In the genomic region with DNA sequence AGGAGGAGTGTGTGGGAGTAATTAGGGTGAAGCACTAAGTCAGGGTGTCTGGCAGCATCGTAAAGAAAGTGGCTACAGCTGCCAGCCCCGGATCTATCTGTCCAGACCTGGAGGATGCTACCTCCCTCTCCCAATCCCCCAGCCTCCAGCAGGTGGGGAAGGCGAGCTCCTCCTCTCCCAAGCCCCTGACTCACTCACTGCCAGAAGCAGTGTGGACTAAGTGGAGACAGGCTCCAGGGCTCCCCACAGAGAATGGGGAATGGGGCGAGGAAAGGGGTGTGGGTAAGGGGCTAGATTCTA, we compare ENCODE assay signal across 9 mouse cellular contexts. TPM values are rescaled to one million over a fixed set of nuclear protein-coding genes. Genes with fewer than 3 reads are reported as not detected.
DNase-seq lines count a peak whose midpoint lies in the region; ATAC-seq and TF ChIP-seq lines count a peak whose summit lies in the region.
"Had no signal": no experiment of that assay in that cellular context is flagged by ENCODE, and none has a peak within 500 bp of the region (broad histone marks: within the 10 kb centered on the region; RNA-seq: fewer than 3 reads in every experiment).

No protein-coding gene starts in this region.

- WGBS in kidney, postnatal 0 days = 31% methylated on average over 4 of the region's 4 CpGs
- 4% methylated on average over 4 of the region's 4 CpGs for WGBS in forebrain, embryonic 14.5 days
- 17% methylated on average over 4 of the region's 4 CpGs for WGBS in limb, embryonic 14.5 days

- H3K27me3 ChIP-seq in kidney, postnatal 0 days (ENCODE audit: insufficient read depth, low read length) = no peaks in the 10 kb centered on the region
- no peaks in the 10 kb centered on the region for H3K27me3 ChIP-seq in forebrain, embryonic 14.5 days (replicated peaks; ENCODE audit: control insufficient read depth, insufficient read depth, low read length)
- H3K27me3 ChIP-seq in limb, embryonic 14.5 days (ENCODE audit: control insufficient read depth, insufficient read depth, low read length) = no peaks in the 10 kb centered on the region

- TF ChIP-seq CTCF in kidney, postnatal 0 days (IDR thresholded peaks at IDR 0.05; ENCODE audit: low read depth) = peak; percentile 25; the same call in 1 of the 2 replicates

- no peak for TF ChIP-seq POLR2A in limb, embryonic 14.5 days (IDR thresholded peaks at IDR 0.05; ENCODE audit: borderline replicate concordance, extremely low read depth, insufficient read depth, insufficient read length)

- peak; percentile 14; the same call in 1 of the 2 replicates for ATAC-seq in kidney, postnatal 0 days (replicated peaks; ENCODE audit: low FRiP score, low read depth)
- ATAC-seq in forebrain, embryonic 14.5 days = no peak
- ATAC-seq in limb, embryonic 14.5 days (ENCODE audit: low FRiP score, low read depth) = no peak
- ATAC-seq in erythroblast, adult 5-6 weeks (replicated peaks; ENCODE audit: low FRiP score, poor library complexity, severe bottlenecking) = no peak

- DNase-seq in kidney, postnatal 0 days (ENCODE audit: low spot score) = peak; percentile 66
- no peak for DNase-seq in kidney, adult 9 months
- DNase-seq in forebrain, embryonic 14.5 days (ENCODE audit: low spot score) = peak; percentile 46
- no peak for DNase-seq in limb, embryonic 14.5 days (ENCODE audit: low spot score)
- DNase-seq in retina, embryonic 14.5 days (ENCODE audit: low spot score) = peak; percentile 47
- DNase-seq in urinary bladder, adult 2 months (ENCODE audit: low spot score) = no peak
- DNase-seq in cerebellum, postnatal 36 days = no peak

- H3K4me2 ChIP-seq in kidney, postnatal 0 days (ENCODE audit: low read length) = peak overlapping the region; percentile 80; the same call in 1 of the 2 replicates
- peak overlapping the region; percentile 82 for H3K4me2 ChIP-seq in forebrain, embryonic 14.5 days (ENCODE audit: low read length)
- H3K4me2 ChIP-seq in limb, embryonic 14.5 days (replicated peaks; ENCODE audit: low read depth, low read length, severe bottlenecking) = peak overlapping the region; percentile 90

- no peaks in the 10 kb centered on the region for H3K36me3 ChIP-seq in kidney, postnatal 0 days (ENCODE audit: insufficient read depth, low read length)
- H3K36me3 ChIP-seq in forebrain, embryonic 14.5 days (ENCODE audit: control insufficient read depth, insufficient read depth, low read length) = peaks cover 21% of the 10 kb centered on the region
- H3K36me3 ChIP-seq in limb, embryonic 14.5 days (ENCODE audit: control insufficient read depth, insufficient read depth, low read length) = no peaks in the 10 kb centered on the region

- no peak overlapping the region for H3K27ac ChIP-seq in kidney, postnatal 0 days
- peak overlapping the region; percentile 71; the same call in 1 of the 2 replicates for H3K27ac ChIP-seq in forebrain, embryonic 14.5 days (ENCODE audit: low read depth, low read length)
- no peak overlapping the region for H3K27ac ChIP-seq in limb, embryonic 14.5 days (replicated peaks; ENCODE audit: low read depth, low read length)
- H3K27ac ChIP-seq: macrophage had no signal

- peak overlapping the region; percentile 10; the same call in 1 of the 2 replicates for H3K9ac ChIP-seq in kidney, postnatal 0 days (ENCODE audit: low read depth, low read length)
- H3K9ac ChIP-seq in forebrain, embryonic 14.5 days (ENCODE audit: low read length) = peak overlapping the region; percentile 79
- H3K9ac ChIP-seq in limb, embryonic 14.5 days (ENCODE audit: low read depth, low read length, severe bottlenecking) = peak overlapping the region; percentile 65; the same call in 1 of the 2 replicates

- no peak overlapping the region; the same call in 1 of the 2 replicates for H3K4me3 ChIP-seq in kidney, postnatal 0 days (replicated peaks; ENCODE audit: low read depth, low read length)
- H3K4me3 ChIP-seq in forebrain, embryonic 14.5 days (ENCODE audit: low read depth, low read length) = peak overlapping the region; percentile 73
- H3K4me3 ChIP-seq in limb, embryonic 14.5 days (replicated peaks; ENCODE audit: low read length) = peak overlapping the region; percentile 63

- no peaks in the 10 kb centered on the region for H3K9me3 ChIP-seq in kidney, postnatal 0 days (replicated peaks; ENCODE audit: low read length)
- H3K9me3 ChIP-seq in forebrain, embryonic 14.5 days (replicated peaks; ENCODE audit: control insufficient read depth, low read length) = no peaks in the 10 kb centered on the region
- H3K9me3 ChIP-seq in limb, embryonic 14.5 days (ENCODE audit: control insufficient read depth, low read length) = no peaks in the 10 kb centered on the region

- no peaks in the 10 kb centered on the region for H3K4me1 ChIP-seq in kidney, postnatal 0 days (replicated peaks; ENCODE audit: insufficient read depth, low read length)
- H3K4me1 ChIP-seq in forebrain, embryonic 14.5 days (ENCODE audit: control insufficient read depth, insufficient read depth, low read length) = peaks cover 48% of the 10 kb centered on the region
- peaks cover 19% of the 10 kb centered on the region for H3K4me1 ChIP-seq in limb, embryonic 14.5 days (ENCODE audit: control insufficient read depth, insufficient read depth, low read length)

RNA-seq across cellular contexts. Expression of gene Igsf9, which starts 1.7 kb away (rescaled TPM):
- 12.5 and 13.3 TPM in 2 replicates for polyA plus RNA-seq in kidney, postnatal 0 days (2015; fragmentation: Nextera tagmentation; extraction: Ambion mirVana)
- polyA plus RNA-seq in forebrain, embryonic 14.5 days (2014; fragmentation: Nextera tagmentation; extraction: Ambion mirVana) = 23.5 and 37.8 TPM in 2 replicates
- 62.0 and 85.1 TPM in 2 replicates for polyA plus RNA-seq in limb, embryonic 14.5 days (2012; rRNA removed)
- 29.6 and 35.0 TPM in 2 replicates for polyA plus RNA-seq in limb, embryonic 14.5 days (2014; fragmentation: Nextera tagmentation; extraction: Ambion mirVana)
- not detected in 2 replicates for total RNA-seq in erythroblast, adult 5-6 weeks (2015; ENCODE audit: low replicate concordance)
- not detected in 2 replicates for total RNA-seq in erythroblast, adult 5-6 weeks (2017; ENCODE audit: low replicate concordance)
- polyA plus RNA-seq in urinary bladder, adult 2 months (2012; rRNA removed) = 12.5 and 14.1 TPM in 2 replicates

RNA-seq across cellular contexts. Expression of gene Slamf9, which starts 8.2 kb away (rescaled TPM):
- 1.3 and 2.3 TPM in 2 replicates for polyA plus RNA-seq in kidney, postnatal 0 days (2015; fragmentation: Nextera tagmentation; extraction: Ambion mirVana)
- polyA plus RNA-seq in forebrain, embryonic 14.5 days (2014; fragmentation: Nextera tagmentation; extraction: Ambion mirVana) = 0.16 and 0.34 TPM in 2 replicates
- 0.49 and 0.64 TPM in 2 replicates for polyA plus RNA-seq in limb, embryonic 14.5 days (2012; rRNA removed)
- polyA plus RNA-seq in limb, embryonic 14.5 days (2014; fragmentation: Nextera tagmentation; extraction: Ambion mirVana) = 0.51 and 0.75 TPM in 2 replicates
- 4.0 TPM in 1 of 2 replicates, not detected in the other for total RNA-seq in erythroblast, adult 5-6 weeks (2015; ENCODE audit: low replicate concordance)
- 0.70 and 0.77 TPM in 2 replicates for total RNA-seq in erythroblast, adult 5-6 weeks (2017; ENCODE audit: low replicate concordance)
- polyA plus RNA-seq in urinary bladder, adult 2 months (2012; rRNA removed) = 5.1 and 6.9 TPM in 2 replicates

RNA-seq across cellular contexts. Expression of gene Tagln2, which starts 16.5 kb away (rescaled TPM):
- polyA plus RNA-seq in kidney, postnatal 0 days (2015; fragmentation: Nextera tagmentation; extraction: Ambion mirVana) = 225 and 250 TPM in 2 replicates
- 40.4 and 53.3 TPM in 2 replicates for polyA plus RNA-seq in forebrain, embryonic 14.5 days (2014; fragmentation: Nextera tagmentation; extraction: Ambion mirVana)
- 134 and 151 TPM in 2 replicates for polyA plus RNA-seq in limb, embryonic 14.5 days (2012; rRNA removed)
- polyA plus RNA-seq in limb, embryonic 14.5 days (2014; fragmentation: Nextera tagmentation; extraction: Ambion mirVana) = 138 and 155 TPM in 2 replicates
- 135 and 151 TPM in 2 replicates for total RNA-seq in erythroblast, adult 5-6 weeks (2015; ENCODE audit: low replicate concordance)
- 52.7 and 53.7 TPM in 2 replicates for total RNA-seq in erythroblast, adult 5-6 weeks (2017; ENCODE audit: low replicate concordance)
- 139 and 175 TPM in 2 replicates for polyA plus RNA-seq in urinary bladder, adult 2 months (2012; rRNA removed)

RNA-seq across cellular contexts. Expression of gene Cfap45, which starts 37.3 kb away (rescaled TPM):
- 1.1 and 1.3 TPM in 2 replicates for polyA plus RNA-seq in kidney, postnatal 0 days (2015; fragmentation: Nextera tagmentation; extraction: Ambion mirVana)
- 2.4 and 3.3 TPM in 2 replicates for polyA plus RNA-seq in forebrain, embryonic 14.5 days (2014; fragmentation: Nextera tagmentation; extraction: Ambion mirVana)
- polyA plus RNA-seq in limb, embryonic 14.5 days (2012; rRNA removed) = 0.70 and 1.3 TPM in 2 replicates
- polyA plus RNA-seq in limb, embryonic 14.5 days (2014; fragmentation: Nextera tagmentation; extraction: Ambion mirVana) = 0.97 and 0.98 TPM in 2 replicates
- total RNA-seq in erythroblast, adult 5-6 weeks (2015; ENCODE audit: low replicate concordance) = not detected in 2 replicates
- 0.28 TPM in 1 of 2 replicates, not detected in the other for total RNA-seq in erythroblast, adult 5-6 weeks (2017; ENCODE audit: low replicate concordance)
- 0.66 and 1.2 TPM in 2 replicates for polyA plus RNA-seq in urinary bladder, adult 2 months (2012; rRNA removed)

Comparison
In these comparisons a context has a peak if more than half of its experiments do, and no peak if none do; other contexts are left out.
1. DNase-seq: peak in kidney, postnatal 0 days (single experiment), forebrain, embryonic 14.5 days (single experiment) and retina, embryonic 14.5 days (single experiment); none in kidney, adult 9 months (single experiment), limb, embryonic 14.5 days (single experiment), urinary bladder, adult 2 months (single experiment) and cerebellum, postnatal 36 days (0 of 2).
2. H3K9ac ChIP-seq: peak in every context shown above with its lines; median percentile 79 in forebrain, embryonic 14.5 days; 65 in limb, embryonic 14.5 days; 10 in kidney, postnatal 0 days.
3. Peak in every context shown above with its lines, with median percentiles within 50 percentile points of each other: H3K4me2 ChIP-seq.